Mouse (Mus musculus) midbrain, postnatal 0 days (tissue): Measurements from ENCODE around the gene Nek6. TPM values are rescaled to one million over a fixed set of nuclear protein-coding genes. Genes with fewer than 3 reads are reported as not detected.
A peak's percentile ranks its signal among the peaks of the same experiment; 100 is the strongest.

Experiments
- ATAC-seq: fragments of 200-750 bp; cut with Nextera tagmentation; 2 replicates; pipeline ENCODE4 v1.8.0; 2017; ENCODE audit warnings: moderate number of reproducible peaks, mild to moderate bottlenecking, moderate TSS enrichment, moderate library complexity; ENCODE audit not compliant: low FRiP score
- DNase-seq: peaks from one replicate; pipeline ENCODE4 v3.0.0-alpha.2; 2015; ENCODE audit warnings: low spot score
- H3K27ac ChIP-seq: fragments of 300-500 bp; sonication (generic); 2 replicates; pipeline ENCODE4 v1.5.1; 2014; ENCODE audit warnings: low read depth, mild to moderate bottlenecking, low read length, mixed read lengths
- H3K27me3 ChIP-seq: fragments of 300-500 bp; sonication (generic); 2 replicates; pipeline ENCODE4 v1.6.1; 2014; ENCODE audit warnings: low read length, control low read depth, mixed read lengths; ENCODE audit not compliant: insufficient read depth
- H3K36me3 ChIP-seq: fragments of 300-500 bp; sonication (generic); 2 replicates; pipeline ENCODE4 v1.6.1; 2014; ENCODE audit warnings: low read length, control low read depth, mixed read lengths; ENCODE audit not compliant: insufficient read depth
- H3K4me1 ChIP-seq: fragments of 300-500 bp; sonication (generic); 2 replicates; pipeline ENCODE4 v1.6.1; 2014; ENCODE audit warnings: mild to moderate bottlenecking, control low read depth, antibody characterized with exemption, low read length, mixed read lengths; ENCODE audit not compliant: insufficient read depth
- H3K4me2 ChIP-seq: fragments of 300-500 bp; sonication (generic); 2 replicates; pipeline ENCODE4 v1.6.1; 2014; ENCODE audit warnings: low read depth, mild to moderate bottlenecking, low read length, mixed read lengths; ENCODE audit not compliant: poor library complexity, severe bottlenecking
- H3K4me3 ChIP-seq: fragments of 300-500 bp; sonication (generic); 2 replicates; pipeline ENCODE4 v1.5.1; 2014; ENCODE audit warnings: low read depth, mild to moderate bottlenecking, low read length, moderate library complexity
- H3K9ac ChIP-seq: fragments of 300-500 bp; sonication (generic); replicated peaks from 2 replicates; pipeline ENCODE4 v1.6.1; 2014; ENCODE audit warnings: mild to moderate bottlenecking, low read length, moderate library complexity, mixed read lengths; ENCODE audit not compliant: poor library complexity, severe bottlenecking
- H3K9me3 ChIP-seq: fragments of 300-500 bp; sonication (generic); 2 replicates; pipeline ENCODE4 v1.6.1; 2016; ENCODE audit warnings: low read length, control low read depth
- CTCF ChIP-seq: IDR thresholded peaks from 2 replicates; pipeline ENCODE4 v1.5.1; 2016; ENCODE audit warnings: antibody characterized with exemption, mild to moderate bottlenecking
- WGBS: fragments of 180-500 bp; shearing (Covaris S2); extraction: QIAGEN DNeasy Blood & Tissue Kit; methylation state at CpG from one replicate; pipeline ENCODE4 v1.1.7; 2014; 5-methylcytosine and 5-hydroxymethylcytosine counted together
- polyA plus RNA-seq: library from polyadenylated mRNA; unstranded; fragments of >200 nt; fragmentation: Nextera tagmentation; extraction: Ambion mirVana; gene quantifications from 2 replicates; pipeline ENCODE4 v1.2.1, GENCODE M21; 2015
- total RNA-seq: library from RNA; depleted of rRNA; stranded (reverse); fragments of >200 nt; gene quantifications from 2 replicates; pipeline ENCODE4 v1.2.3, GENCODE M21; 2014

Nek6 gene
- total and polyA plus RNA-seq, 2 experiments from 2014 or later: 22.8 to 56.0 TPM

DNA sequence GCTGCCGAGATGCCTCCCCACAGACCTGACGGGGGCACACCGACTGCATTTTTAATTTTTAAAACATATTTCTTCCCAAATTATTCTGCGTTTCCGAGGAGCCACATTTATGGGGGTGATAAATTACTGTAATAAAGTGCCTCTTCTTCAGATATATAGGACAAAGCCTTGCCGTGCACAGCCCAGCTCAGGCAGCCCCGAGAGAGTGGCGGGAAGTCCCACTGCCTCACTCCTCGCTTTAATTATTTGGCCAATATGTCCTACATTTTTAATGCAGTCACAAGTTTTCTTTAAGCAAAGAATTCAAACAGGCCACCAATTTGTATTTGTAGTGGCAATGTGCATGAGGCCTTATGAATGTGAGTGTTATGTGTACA is 34.0 kb upstream of the Nek6 start:
- H3K27ac ChIP-seq: no peak overlapping the region
- WGBS: 77% methylated on average over 9 of the region's 9 CpGs
- DNase-seq: no peak
- no peaks in the 10 kb centered on the region for H3K9me3 ChIP-seq
- no peaks in the 10 kb centered on the region for H3K27me3 ChIP-seq
- no peak overlapping the region for H3K9ac ChIP-seq
- H3K36me3 ChIP-seq: no peaks in the 10 kb centered on the region
- H3K4me2 ChIP-seq: no peak overlapping the region
- no peak for ATAC-seq
- H3K4me1 ChIP-seq: no peaks in the 10 kb centered on the region
- H3K4me3 ChIP-seq: no peak overlapping the region
- TF ChIP-seq CTCF: no peak

DNA sequence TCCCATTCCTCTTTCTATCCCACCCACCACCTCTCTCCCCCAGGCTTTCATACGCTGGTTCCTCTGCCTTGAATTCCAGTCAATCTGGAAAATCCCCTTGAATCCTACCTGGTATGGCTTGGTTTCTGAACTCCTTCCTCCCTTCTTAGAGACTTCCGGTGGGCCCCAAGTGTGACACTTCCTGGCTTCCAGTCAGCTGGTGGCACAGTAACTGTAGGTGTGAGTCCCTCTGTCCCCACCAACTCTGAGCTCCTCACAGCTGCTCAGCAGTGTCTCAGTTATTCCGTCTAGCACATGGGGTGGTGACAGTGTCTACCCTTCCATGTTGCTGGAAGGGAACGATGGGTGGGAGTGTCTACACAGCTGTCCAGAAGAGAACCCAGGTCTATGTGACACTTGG is 32.8 kb upstream of the Nek6 start:
- ATAC-seq (no peak), DNase-seq (no peak)
- H3K4me1 ChIP-seq: no peaks in the 10 kb centered on the region
- no peaks in the 10 kb centered on the region for H3K36me3 ChIP-seq
- H3K9ac ChIP-seq: no peak overlapping the region
- H3K27ac ChIP-seq: no peak overlapping the region
- no peaks in the 10 kb centered on the region for H3K27me3 ChIP-seq
- WGBS: 93% methylated on average over 4 of the region's 4 CpGs
- H3K9me3 ChIP-seq: no peaks in the 10 kb centered on the region
- no peak for TF ChIP-seq CTCF
- H3K4me3 ChIP-seq: no peak overlapping the region
- no peak overlapping the region for H3K4me2 ChIP-seq

DNA sequence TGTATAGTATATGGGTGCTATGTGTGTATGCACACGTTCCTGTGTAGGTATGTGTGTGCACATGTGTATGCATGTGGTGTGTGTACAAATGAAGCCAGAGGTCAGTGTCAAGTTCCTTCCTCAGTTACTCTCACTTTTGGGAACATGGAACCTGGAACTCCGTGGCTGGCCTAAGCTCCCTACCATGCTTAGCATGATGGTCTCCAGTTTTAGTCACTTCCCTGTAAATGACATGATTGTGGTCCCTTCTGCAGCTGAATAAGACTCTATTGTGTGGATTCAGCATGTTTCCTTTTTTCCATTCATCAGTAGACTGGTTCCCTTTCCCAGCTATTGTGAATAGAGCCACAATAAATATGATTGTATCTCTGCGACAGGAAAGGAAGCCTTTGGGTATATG is 31.9 kb upstream of the Nek6 start:
- DNase-seq (no peak), ATAC-seq (no peak)
- TF ChIP-seq CTCF: no peak
- 74% methylated on average over 3 of the region's 3 CpGs for WGBS
- Histone ChIP-seq H3K27me3 (no peaks in the 10 kb centered on the region), H3K4me3 (no peak overlapping the region), H3K9me3 (no peaks in the 10 kb centered on the region), H3K36me3 (no peaks in the 10 kb centered on the region), H3K4me1 (no peaks in the 10 kb centered on the region), H3K27ac (no peak overlapping the region), H3K4me2 (no peak overlapping the region), H3K9ac (no peak overlapping the region)

DNA sequence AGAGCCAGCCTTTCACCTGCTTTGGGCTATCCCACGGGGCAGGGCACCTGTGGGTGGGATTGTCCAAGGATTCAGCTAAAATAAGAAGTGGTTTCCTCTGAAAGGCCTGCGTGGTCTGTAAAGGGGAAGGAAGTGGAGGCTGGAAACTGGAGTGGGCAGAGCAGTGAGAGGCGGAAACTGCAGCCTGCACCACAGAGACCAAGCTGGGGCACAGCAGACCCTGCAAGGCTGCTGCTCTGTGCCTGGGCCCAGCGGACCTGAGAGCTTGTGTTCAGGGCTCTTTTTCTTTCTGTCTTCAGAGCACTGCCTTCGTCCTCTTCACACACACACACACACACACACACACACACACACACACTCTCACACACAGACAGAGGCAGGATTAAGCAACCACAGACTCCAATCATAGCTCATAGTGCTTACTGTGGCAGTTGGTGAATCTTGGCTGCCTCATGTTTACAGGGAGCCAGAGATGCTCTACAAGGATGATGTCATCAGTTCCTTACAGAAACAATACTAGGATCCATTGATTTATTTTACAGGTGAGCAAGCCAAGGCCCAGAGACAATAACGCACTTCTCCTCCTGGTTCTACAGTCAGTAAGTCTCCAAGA is 30.2 kb upstream of the Nek6 start:
- no peak for ATAC-seq
- 77% methylated on average over 5 of the region's 6 CpGs for WGBS
- H3K27ac ChIP-seq: no peak overlapping the region
- TF ChIP-seq CTCF: no peak
- H3K9me3 ChIP-seq: no peaks in the 10 kb centered on the region
- no peak overlapping the region for H3K4me2 ChIP-seq
- H3K4me3 ChIP-seq: no peak overlapping the region
- H3K36me3 ChIP-seq: no peaks in the 10 kb centered on the region
- no peak overlapping the region for H3K9ac ChIP-seq
- no peaks in the 10 kb centered on the region for H3K4me1 ChIP-seq
- H3K27me3 ChIP-seq: no peaks in the 10 kb centered on the region
- DNase-seq: no peak

DNA sequence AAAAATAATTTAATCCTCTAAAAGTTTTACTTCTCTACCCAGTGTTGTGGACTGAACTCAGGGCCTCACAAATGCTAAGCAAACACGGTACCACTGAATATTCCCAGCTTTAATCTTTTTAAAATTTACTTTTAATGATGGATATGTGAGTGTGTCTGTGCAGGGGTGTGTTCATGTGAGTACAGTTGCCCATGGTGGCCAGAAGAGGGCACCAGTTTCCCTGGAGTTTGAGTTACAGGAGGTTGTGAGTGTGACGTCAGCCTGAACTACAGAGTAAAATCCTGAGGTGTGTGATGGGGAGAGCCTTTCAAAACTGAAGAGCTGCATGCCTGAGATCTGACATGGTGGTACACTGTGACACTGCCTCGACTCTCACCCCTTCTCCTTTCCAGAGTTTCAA is 29.3 kb upstream of the Nek6 start:
- TF ChIP-seq CTCF: peak; percentile 35; the same call in 1 of the 2 replicates

DNA sequence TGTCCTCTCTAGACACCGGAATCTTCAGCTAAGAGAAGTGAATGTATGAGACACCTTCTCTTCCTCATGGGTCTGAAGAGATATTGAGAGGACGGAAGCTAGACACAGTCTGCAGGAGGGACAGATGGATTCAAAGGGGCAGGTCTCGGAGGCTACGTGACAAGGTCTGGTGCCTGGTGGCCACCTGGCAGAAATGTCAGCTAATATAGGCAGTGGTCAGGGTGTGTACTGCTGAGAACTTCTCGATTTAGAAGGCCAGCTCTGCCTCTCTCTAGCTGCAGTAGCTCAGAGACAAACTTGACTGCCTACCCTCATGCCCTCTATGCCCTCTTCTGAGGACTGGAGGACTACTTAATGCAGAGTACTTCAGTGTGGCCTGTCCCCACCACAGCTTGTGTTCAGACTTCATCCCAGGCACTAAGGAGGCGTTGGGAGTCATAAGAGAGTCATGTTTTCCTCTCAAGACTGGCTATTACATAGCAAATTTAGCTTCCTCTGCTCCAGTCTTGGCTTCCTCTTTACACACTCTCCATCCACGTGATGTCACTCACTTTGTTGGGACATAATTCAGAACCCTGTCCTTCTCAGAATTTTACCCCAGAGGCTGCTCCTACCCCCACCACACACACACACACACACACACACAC is 28.3 kb upstream of the Nek6 start:
- ATAC-seq (no peak), DNase-seq (no peak)
- H3K27me3 ChIP-seq: no peaks in the 10 kb centered on the region
- no peaks in the 10 kb centered on the region for H3K36me3 ChIP-seq
- TF ChIP-seq CTCF: no peak
- H3K9ac ChIP-seq: no peak overlapping the region
- H3K4me1 ChIP-seq: no peaks in the 10 kb centered on the region
- H3K9me3 ChIP-seq: no peaks in the 10 kb centered on the region
- no peak overlapping the region for H3K27ac ChIP-seq
- WGBS: 91% methylated on average over 7 of the region's 7 CpGs
- no peak overlapping the region for H3K4me3 ChIP-seq
- H3K4me2 ChIP-seq: no peak overlapping the region

More for the DNA sequence above, 29.3 kb upstream of the Nek6 start:
- Histone ChIP-seq H3K27me3 (no peaks in the 10 kb centered on the region), H3K27ac (no peak overlapping the region), H3K4me1 (no peaks in the 10 kb centered on the region), H3K36me3 (no peaks in the 10 kb centered on the region), H3K9me3 (no peaks in the 10 kb centered on the region), H3K4me2 (no peak overlapping the region), H3K4me3 (no peak overlapping the region), H3K9ac (no peak overlapping the region)
- 94% methylated on average over 3 of the region's 3 CpGs for WGBS
- ATAC-seq: no peak
- DNase-seq: no peak
